In genomic region chr11:87596492-87596891, GRCm38 (mm10) we compare ENCODE assay signal across 8 mouse cellular contexts. TPM values are rescaled to one million over a fixed set of nuclear protein-coding genes. Genes with fewer than 3 reads are reported as not detected.
DNase-seq lines count a peak whose midpoint lies in the region; ATAC-seq and TF ChIP-seq lines count a peak whose summit lies in the region.

No protein-coding gene starts in this region.

- no peak for DNase-seq in heart, adult 9 months (ENCODE audit: low spot score in 2 of 2)
- DNase-seq in embryonic facial prominence, embryonic 10.5 days (ENCODE audit: low spot score) = no peak
- peak; percentile 71 for DNase-seq in midbrain, postnatal 0 days (ENCODE audit: low spot score)
- no peak for DNase-seq in adrenal gland, postnatal 36 days
- no peak for DNase-seq in gastrocnemius, adult 8-10 months (ENCODE audit: low spot score in 2 of 2)
- DNase-seq in gastrocnemius, postnatal 4 days (ENCODE audit: low spot score in 2 of 2) = no peak

- H3K36me3 ChIP-seq in heart, embryonic 15.5 days = peaks cover 44% of the 10 kb centered on the region
- H3K36me3 ChIP-seq in embryonic facial prominence, embryonic 10.5 days (replicated peaks) = peaks cover 69% of the 10 kb centered on the region
- peaks cover 44% of the 10 kb centered on the region for H3K36me3 ChIP-seq in hindbrain, embryonic 15.5 days
- peaks cover 39% of the 10 kb centered on the region for H3K36me3 ChIP-seq in midbrain, postnatal 0 days (ENCODE audit: insufficient read depth, low read length)

- H3K27ac ChIP-seq in heart, embryonic 15.5 days = no peak overlapping the region; the same call in 1 of the 2 replicates
- peak overlapping the region; percentile 93 for H3K27ac ChIP-seq in embryonic facial prominence, embryonic 10.5 days (replicated peaks)
- H3K27ac ChIP-seq in hindbrain, embryonic 15.5 days (replicated peaks) = peak overlapping the region; percentile 90
- peak overlapping the region; percentile 79 for H3K27ac ChIP-seq in midbrain, postnatal 0 days (ENCODE audit: low read depth, low read length)

- peak overlapping the region; percentile 98 for H3K4me2 ChIP-seq in heart, embryonic 15.5 days
- H3K4me2 ChIP-seq in hindbrain, embryonic 15.5 days = peak overlapping the region; percentile 79
- peak overlapping the region; percentile 79 for H3K4me2 ChIP-seq in midbrain, postnatal 0 days (ENCODE audit: low read depth, low read length, poor library complexity, severe bottlenecking)

- H3K27me3 ChIP-seq in heart, embryonic 15.5 days = no peaks in the 10 kb centered on the region
- H3K27me3 ChIP-seq in embryonic facial prominence, embryonic 10.5 days (replicated peaks; ENCODE audit: low read depth, poor library complexity, severe bottlenecking) = no peaks in the 10 kb centered on the region
- no peaks in the 10 kb centered on the region for H3K27me3 ChIP-seq in hindbrain, embryonic 15.5 days
- H3K27me3 ChIP-seq in midbrain, postnatal 0 days (ENCODE audit: insufficient read depth, low read length) = no peaks in the 10 kb centered on the region

- WGBS in heart, embryonic 15.5 days = 41% methylated on average over 2 of the region's 2 CpGs
- WGBS in embryonic facial prominence, embryonic 10.5 days = 52% methylated on average over 2 of the region's 2 CpGs
- 17% methylated on average over 2 of the region's 2 CpGs for WGBS in hindbrain, embryonic 15.5 days
- WGBS in midbrain, postnatal 0 days = 21% methylated on average over 2 of the region's 2 CpGs

- H3K9me3 ChIP-seq in heart, embryonic 15.5 days (replicated peaks) = no peaks in the 10 kb centered on the region
- no peaks in the 10 kb centered on the region for H3K9me3 ChIP-seq in embryonic facial prominence, embryonic 10.5 days
- H3K9me3 ChIP-seq in hindbrain, embryonic 15.5 days = no peaks in the 10 kb centered on the region
- H3K9me3 ChIP-seq in midbrain, postnatal 0 days (ENCODE audit: low read length) = no peaks in the 10 kb centered on the region

- H3K9ac ChIP-seq in heart, embryonic 15.5 days = no peak overlapping the region
- peak overlapping the region; percentile 97 for H3K9ac ChIP-seq in hindbrain, embryonic 15.5 days
- H3K9ac ChIP-seq in midbrain, postnatal 0 days (replicated peaks; ENCODE audit: low read length, poor library complexity, severe bottlenecking) = peak overlapping the region; percentile 79

- no peak for ATAC-seq in heart, embryonic 15.5 days (replicated peaks; ENCODE audit: insufficient number of reproducible peaks, insufficient read depth, low FRiP score, low read depth)
- no peak for ATAC-seq in hindbrain, embryonic 15.5 days (ENCODE audit: low FRiP score, low read depth)
- no peak for ATAC-seq in midbrain, postnatal 0 days (ENCODE audit: low FRiP score)

- peak; percentile 48 for TF ChIP-seq CTCF in midbrain, postnatal 0 days (IDR thresholded peaks at IDR 0.05)

- H3K4me1 ChIP-seq in heart, embryonic 15.5 days (replicated peaks) = peaks cover 35% of the 10 kb centered on the region
- H3K4me1 ChIP-seq in embryonic facial prominence, embryonic 10.5 days = peaks cover 54% of the 10 kb centered on the region
- H3K4me1 ChIP-seq in hindbrain, embryonic 15.5 days (replicated peaks) = peaks cover 49% of the 10 kb centered on the region
- peaks cover 8% of the 10 kb centered on the region for H3K4me1 ChIP-seq in midbrain, postnatal 0 days (ENCODE audit: insufficient read depth, low read length)

- H3K4me3 ChIP-seq in heart, embryonic 15.5 days = peak overlapping the region; percentile 73
- peak overlapping the region; percentile 75 for H3K4me3 ChIP-seq in embryonic facial prominence, embryonic 10.5 days
- peak overlapping the region; percentile 85 for H3K4me3 ChIP-seq in hindbrain, embryonic 15.5 days
- H3K4me3 ChIP-seq in midbrain, postnatal 0 days (ENCODE audit: low read depth, low read length) = peak overlapping the region; percentile 64

RNA-seq across cellular contexts. Expression of gene Mtmr4, which starts 4.5 kb away (rescaled TPM):
- 13.1 and 18.4 TPM in 2 replicates for polyA plus RNA-seq in heart, embryonic 15.5 days (2015; fragmentation: Nextera tagmentation; extraction: Ambion mirVana)
- polyA plus RNA-seq in embryonic facial prominence, embryonic 10.5 days (2016; fragmentation: Nextera tagmentation; extraction: Ambion mirVana) = 71.1 and 79.2 TPM in 2 replicates
- polyA plus RNA-seq in hindbrain, embryonic 15.5 days (2015; fragmentation: Nextera tagmentation; extraction: Ambion mirVana) = 50.1 and 50.7 TPM in 2 replicates
- total RNA-seq in midbrain, postnatal 0 days (2014; rRNA removed) = 98.9 and 116 TPM in 2 replicates
- 33.2 and 34.1 TPM in 2 replicates for polyA plus RNA-seq in midbrain, postnatal 0 days (2015; fragmentation: Nextera tagmentation; extraction: Ambion mirVana)
- total RNA-seq in adrenal gland, postnatal 36 days (2021) = 10 to 100 TPM; 26.1 to 31.4 TPM
- 10 to 100 TPM in 3 of 4 experiments, 1 to 10 TPM in 1; 9.8 to 12.6 (median 11.4) TPM for total RNA-seq in gastrocnemius, adult 8-10 months (2022)
- total RNA-seq in gastrocnemius, postnatal 4 days (2021) = 10 to 100 TPM; 21.5 to 22.4 TPM

RNA-seq across cellular contexts. Expression of gene Hsf5, which starts 20.5 kb away (rescaled TPM):
- polyA plus RNA-seq in heart, embryonic 15.5 days (2015; fragmentation: Nextera tagmentation; extraction: Ambion mirVana) = 0.08 and 0.09 TPM in 2 replicates
- 0.27 and 0.41 TPM in 2 replicates for polyA plus RNA-seq in embryonic facial prominence, embryonic 10.5 days (2016; fragmentation: Nextera tagmentation; extraction: Ambion mirVana)
- polyA plus RNA-seq in hindbrain, embryonic 15.5 days (2015; fragmentation: Nextera tagmentation; extraction: Ambion mirVana) = 0.52 and 0.54 TPM in 2 replicates
- total RNA-seq in midbrain, postnatal 0 days (2014; rRNA removed) = 0.11 and 0.52 TPM in 2 replicates
- 0.10 and 0.25 TPM in 2 replicates for polyA plus RNA-seq in midbrain, postnatal 0 days (2015; fragmentation: Nextera tagmentation; extraction: Ambion mirVana)
- total RNA-seq in adrenal gland, postnatal 36 days (2021) = under 1 TPM in 1 of 2 experiments, not detected in 1; 0.13 TPM
- under 1 TPM in 1 of 4 experiments, not detected in 3; 0.09 TPM for total RNA-seq in gastrocnemius, adult 8-10 months (2022)
- under 1 TPM; 0.10 to 0.17 TPM for total RNA-seq in gastrocnemius, postnatal 4 days (2021)

RNA-seq across cellular contexts. Expression of gene Sept4, which starts 27.8 kb away (rescaled TPM):
- polyA plus RNA-seq in heart, embryonic 15.5 days (2015; fragmentation: Nextera tagmentation; extraction: Ambion mirVana) = 23.8 and 25.6 TPM in 2 replicates
- 4.1 and 6.1 TPM in 2 replicates for polyA plus RNA-seq in embryonic facial prominence, embryonic 10.5 days (2016; fragmentation: Nextera tagmentation; extraction: Ambion mirVana)
- polyA plus RNA-seq in hindbrain, embryonic 15.5 days (2015; fragmentation: Nextera tagmentation; extraction: Ambion mirVana) = 30.9 and 32.2 TPM in 2 replicates
- 19.4 and 26.6 TPM in 2 replicates for total RNA-seq in midbrain, postnatal 0 days (2014; rRNA removed)
- 39.1 and 40.5 TPM in 2 replicates for polyA plus RNA-seq in midbrain, postnatal 0 days (2015; fragmentation: Nextera tagmentation; extraction: Ambion mirVana)
- 10 to 100 TPM; 33.2 to 41.3 TPM for total RNA-seq in adrenal gland, postnatal 36 days (2021)
- 10 to 100 TPM in 1 of 4 experiments, 1 to 10 TPM in 3; 4.2 to 13.6 (median 8.2) TPM for total RNA-seq in gastrocnemius, adult 8-10 months (2022)
- total RNA-seq in gastrocnemius, postnatal 4 days (2021) = 10 to 100 TPM; 59.0 to 78.8 TPM

RNA-seq across cellular contexts. Expression of gene Gm11492, which starts 30.0 kb away (rescaled TPM):
- polyA plus RNA-seq in heart, embryonic 15.5 days (2015; fragmentation: Nextera tagmentation; extraction: Ambion mirVana) = not detected in 2 replicates
- not detected in 2 replicates for polyA plus RNA-seq in embryonic facial prominence, embryonic 10.5 days (2016; fragmentation: Nextera tagmentation; extraction: Ambion mirVana)
- not detected in 2 replicates for polyA plus RNA-seq in hindbrain, embryonic 15.5 days (2015; fragmentation: Nextera tagmentation; extraction: Ambion mirVana)
- not detected in 2 replicates for total RNA-seq in midbrain, postnatal 0 days (2014; rRNA removed)
- polyA plus RNA-seq in midbrain, postnatal 0 days (2015; fragmentation: Nextera tagmentation; extraction: Ambion mirVana) = not detected in 2 replicates
- total RNA-seq in adrenal gland, postnatal 36 days (2021) = not detected
- not detected for total RNA-seq in gastrocnemius, adult 8-10 months (2022)
- total RNA-seq in gastrocnemius, postnatal 4 days (2021) = not detected
